Mouse (Mus musculus): ENCODE data around the gene Ssr2.

DNA sequence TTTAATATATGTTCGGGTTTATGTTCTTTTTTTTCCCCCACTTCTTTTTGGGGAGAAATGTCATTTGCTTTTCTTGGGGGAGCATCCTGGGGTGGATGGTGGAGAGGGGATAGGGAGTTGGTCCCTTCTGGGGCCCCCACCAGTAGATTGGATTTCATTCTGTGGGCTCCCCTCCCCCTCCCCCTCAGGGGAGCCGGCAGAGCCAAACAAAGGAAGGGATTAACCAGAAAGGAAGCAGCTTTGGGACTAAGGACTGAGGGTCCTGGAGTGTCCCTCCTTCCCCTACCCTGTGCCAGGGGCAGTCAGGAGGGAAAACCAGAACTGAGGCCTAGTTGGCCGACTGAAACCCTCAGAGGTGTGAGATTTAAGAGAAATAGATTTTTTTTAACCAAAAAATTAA, 36.3 kb upstream of the Ssr2 start:
- TF ChIP-seq POLR2A (IDR thresholded peaks at IDR 0.05; ENCODE audit: insufficient read length, low read depth) (no peak), MYOG (IDR thresholded peaks at IDR 0.05; ENCODE audit: control insufficient read depth in 1 of 3, insufficient read depth in 1 of 3, insufficient read length in 2 of 3, low read depth in 2 of 3) (no peak), CEBPB (IDR thresholded peaks at IDR 0.05; ENCODE audit: insufficient read depth, poor library complexity, severe bottlenecking) (no peak), E2F4 (IDR thresholded peaks at IDR 0.05; ENCODE audit: insufficient read depth) (no peak)
